18 mouse cellular contexts compared by ENCODE assay signal in the genomic region with DNA sequence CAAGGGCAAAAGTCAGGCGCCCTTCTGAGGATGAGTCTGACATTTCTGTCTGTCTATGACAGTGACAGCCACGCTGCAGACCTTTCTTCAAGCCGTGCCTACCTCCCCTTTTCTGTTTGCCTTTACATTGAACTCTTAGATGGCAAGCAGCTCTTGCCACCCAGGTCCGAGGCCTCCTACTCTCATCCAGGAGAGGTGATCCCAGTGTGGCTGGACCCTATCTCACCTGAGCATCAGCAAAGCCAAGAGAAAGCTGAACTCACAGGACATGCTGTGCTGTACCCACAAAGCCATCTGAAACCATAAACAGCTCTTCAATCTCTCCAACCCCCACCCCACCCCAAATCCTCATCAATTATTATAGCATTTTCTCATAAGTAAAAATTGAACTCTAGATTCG. TPM values are rescaled to one million over a fixed set of nuclear protein-coding genes. Genes with fewer than 3 reads are reported as not detected.
A peak's percentile ranks its signal among the peaks of the same experiment; 100 is the strongest.
DNase-seq lines count a peak whose midpoint lies in the region; ATAC-seq and TF ChIP-seq lines count a peak whose summit lies in the region.
"Had no signal": no experiment of that assay in that cellular context is flagged by ENCODE, and none has a peak within 500 bp of the region (broad histone marks: within the 10 kb centered on the region; RNA-seq: fewer than 3 reads in every experiment).

No protein-coding gene starts in this region.

- peaks cover 28% of the 10 kb centered on the region for H3K4me1 ChIP-seq in forebrain, postnatal 0 days (ENCODE audit: insufficient read depth)
- H3K4me1 ChIP-seq in hindbrain, postnatal 0 days (ENCODE audit: insufficient read depth, low read length): peaks cover 10% of the 10 kb centered on the region
- H3K4me1 ChIP-seq in neural tube, embryonic 13.5 days (replicated peaks): peaks cover 32% of the 10 kb centered on the region
- H3K4me1 ChIP-seq: heart, embryonic 12.5 days; liver, embryonic 13.5 days had no signal

- H3K4me2 ChIP-seq in forebrain, postnatal 0 days (ENCODE audit: low read depth): no peak overlapping the region
- H3K4me2 ChIP-seq in hindbrain, postnatal 0 days (ENCODE audit: low read depth, low read length): no peak overlapping the region
- no peak overlapping the region for H3K4me2 ChIP-seq in neural tube, embryonic 13.5 days
- H3K4me2 ChIP-seq: heart, embryonic 12.5 days; limb, embryonic 12.5 days; liver, embryonic 13.5 days had no signal

- no peaks in the 10 kb centered on the region; the same call in 1 of the 2 replicates for H3K36me3 ChIP-seq in forebrain, postnatal 0 days (ENCODE audit: insufficient read depth)
- H3K36me3 ChIP-seq in hindbrain, postnatal 0 days (ENCODE audit: insufficient read depth, low read length): no peaks in the 10 kb centered on the region
- H3K36me3 ChIP-seq in neural tube, embryonic 13.5 days: no peaks in the 10 kb centered on the region
- H3K36me3 ChIP-seq: heart, embryonic 12.5 days; limb, embryonic 12.5 days; liver, embryonic 13.5 days had no signal

- ATAC-seq in forebrain, postnatal 0 days: no peak
- no peak for ATAC-seq in hindbrain, postnatal 0 days
- ATAC-seq in neural tube, embryonic 13.5 days (ENCODE audit: low read depth): peak; percentile 60
- ATAC-seq: intestine, embryonic 16.5 days had no signal

- H3K27me3 ChIP-seq in forebrain, postnatal 0 days (ENCODE audit: insufficient read depth, low read length): no peaks in the 10 kb centered on the region
- no peaks in the 10 kb centered on the region for H3K27me3 ChIP-seq in hindbrain, postnatal 0 days (ENCODE audit: insufficient read depth, low read length)
- H3K27me3 ChIP-seq in neural tube, embryonic 13.5 days: no peaks in the 10 kb centered on the region
- H3K27me3 ChIP-seq: liver, embryonic 13.5 days had no signal

- no peak overlapping the region for H3K9ac ChIP-seq in forebrain, postnatal 0 days
- no peak overlapping the region for H3K9ac ChIP-seq in hindbrain, postnatal 0 days (replicated peaks; ENCODE audit: low read length)
- H3K9ac ChIP-seq in neural tube, embryonic 13.5 days: 0 out of 2 replicates have a peak overlapping the region, but pooled peaks have one; percentile 26
- H3K9ac ChIP-seq: heart, embryonic 12.5 days; limb, embryonic 12.5 days; liver, embryonic 13.5 days had no signal

- intact Hi-C loops in gastrocnemius, adult 2 months (cut with DNase I): no loop called here

- DNase-seq in layer of hippocampus, adult 2 months (ENCODE audit: low spot score in 2 of 2): no peak
- DNase-seq in layer of hippocampus, postnatal 10 days (ENCODE audit: low spot score in 2 of 2): no peak
- DNase-seq in forebrain, postnatal 0 days: peak; percentile 22
- DNase-seq in hindbrain, postnatal 0 days (ENCODE audit: low spot score): no peak
- DNase-seq in c-Kit-positive CD71-positive TER-119-positive erythroid progenitor cells, embryonic 14.5 days (ENCODE audit: low spot score): no peak
- no peak for DNase-seq in spleen, postnatal 36 days (ENCODE audit: low spot score in 2 of 2)
- DNase-seq in gastrocnemius, adult 2 months: no peak
- DNase-seq: adrenal gland, adult 2 months; cerebellum, adult 11 months; heart, postnatal 36 days; liver, embryonic 13.5 days; thymus, adult 18-20 months had no signal

- H3K4me3 ChIP-seq in layer of hippocampus, adult 2 months: no peak overlapping the region
- H3K4me3 ChIP-seq in forebrain, postnatal 0 days (ENCODE audit: low read depth, low read length): no peak overlapping the region
- no peak overlapping the region for H3K4me3 ChIP-seq in hindbrain, postnatal 0 days (ENCODE audit: low read length)
- no peak overlapping the region for H3K4me3 ChIP-seq in neural tube, embryonic 13.5 days
- H3K4me3 ChIP-seq in gastrocnemius, adult 2 months: no peak overlapping the region
- H3K4me3 ChIP-seq: heart, embryonic 12.5 days; limb, embryonic 12.5 days; liver, embryonic 13.5 days had no signal

- H3K9me3 ChIP-seq in forebrain, postnatal 0 days (ENCODE audit: low read length): no peaks in the 10 kb centered on the region
- H3K9me3 ChIP-seq in hindbrain, postnatal 0 days (ENCODE audit: low read length): no peaks in the 10 kb centered on the region
- no peaks in the 10 kb centered on the region for H3K9me3 ChIP-seq in neural tube, embryonic 13.5 days
- H3K9me3 ChIP-seq: heart, embryonic 12.5 days; limb, embryonic 12.5 days; liver, embryonic 13.5 days had no signal

- TF ChIP-seq CTCF in layer of hippocampus, adult 2 months (conservative IDR thresholded peaks at IDR 0.05): no peak
- no peak for TF ChIP-seq CTCF in forebrain, postnatal 0 days (IDR thresholded peaks at IDR 0.05; ENCODE audit: low read depth)
- no peak for TF ChIP-seq CTCF in hindbrain, postnatal 0 days (IDR thresholded peaks at IDR 0.05; ENCODE audit: low read depth)
- no peak for TF ChIP-seq CTCF in gastrocnemius, adult 2 months (IDR thresholded peaks at IDR 0.05)

- 53% methylated on average over 5 of the region's 5 CpGs for WGBS in forebrain, postnatal 0 days
- 54% methylated on average over 5 of the region's 5 CpGs for WGBS in hindbrain, postnatal 0 days
- WGBS in neural tube, embryonic 13.5 days: 60% methylated on average over 5 of the region's 5 CpGs

- peak overlapping the region; percentile 43; the same call in 1 of the 2 replicates for H3K27ac ChIP-seq in layer of hippocampus, adult 2 months
- H3K27ac ChIP-seq in forebrain, postnatal 0 days (ENCODE audit: low read depth, low read length): peak overlapping the region; percentile 79
- H3K27ac ChIP-seq in hindbrain, postnatal 0 days: peak overlapping the region; percentile 71; the same call in 1 of the 2 replicates
- H3K27ac ChIP-seq in neural tube, embryonic 13.5 days (replicated peaks): peak overlapping the region; percentile 86
- no peak overlapping the region for H3K27ac ChIP-seq in gastrocnemius, adult 2 months
- H3K27ac ChIP-seq: limb, embryonic 12.5 days; liver, embryonic 13.5 days had no signal

RNA-seq across cellular contexts. Expression of a gene that starts 16.7 kb away (rescaled TPM):
- 10 to 100 TPM; 45.8 to 48.8 TPM for total RNA-seq in layer of hippocampus, adult 2 months (2021)
- 10 to 100 TPM; 47.8 to 49.8 TPM for total RNA-seq in layer of hippocampus, postnatal 10 days (2021)
- 12.2 and 17.1 TPM in 2 replicates for total RNA-seq in forebrain, postnatal 0 days (2014; rRNA removed)
- 18.0 and 39.3 TPM in 2 replicates for polyA plus RNA-seq in forebrain, postnatal 0 days (2015; fragmentation: Nextera tagmentation; extraction: Ambion mirVana)
- 28.5 and 34.4 TPM in 2 replicates for total RNA-seq in hindbrain, postnatal 0 days (2014; rRNA removed)
- polyA plus RNA-seq in hindbrain, postnatal 0 days (2015; fragmentation: Nextera tagmentation; extraction: Ambion mirVana): 48.9 and 53.3 TPM in 2 replicates
- polyA plus RNA-seq in neural tube, embryonic 13.5 days (2015; fragmentation: Nextera tagmentation; extraction: Ambion mirVana): 23.9 and 29.2 TPM in 2 replicates
- under 1 TPM in 1 of 2 experiments, not detected in 1; 0.08 TPM for total RNA-seq in gastrocnemius, adult 2 months (2021)
- total RNA-seq: heart, postnatal 36 days; megakaryocyte progenitor cell, adult 5-6 weeks had no signal
- polyA plus RNA-seq: limb, embryonic 12.5 days; liver, embryonic 13.5 days; lung, embryonic 16.5 days had no signal

RNA-seq across cellular contexts. Expression of a gene that starts 43.8 kb away (rescaled TPM):
- 10 to 100 TPM; 80.3 to 87.0 TPM for total RNA-seq in layer of hippocampus, adult 2 months (2021)
- total RNA-seq in layer of hippocampus, postnatal 10 days (2021): 10 to 100 TPM; 49.1 to 56.1 TPM
- 28.9 and 48.4 TPM in 2 replicates for total RNA-seq in forebrain, postnatal 0 days (2014; rRNA removed)
- 7.1 and 10.0 TPM in 2 replicates for polyA plus RNA-seq in forebrain, postnatal 0 days (2015; fragmentation: Nextera tagmentation; extraction: Ambion mirVana)
- 53.6 and 63.1 TPM in 2 replicates for total RNA-seq in hindbrain, postnatal 0 days (2014; rRNA removed)
- 12.7 and 12.8 TPM in 2 replicates for polyA plus RNA-seq in hindbrain, postnatal 0 days (2015; fragmentation: Nextera tagmentation; extraction: Ambion mirVana)
- 5.8 and 6.0 TPM in 2 replicates for polyA plus RNA-seq in neural tube, embryonic 13.5 days (2015; fragmentation: Nextera tagmentation; extraction: Ambion mirVana)
- total RNA-seq in gastrocnemius, adult 2 months (2021): not detected
- total RNA-seq: heart, postnatal 36 days; megakaryocyte progenitor cell, adult 5-6 weeks had no signal

Comparison
In these comparisons a context has a peak if more than half of its experiments do, and no peak if none do; other contexts are left out.
1. RNA of a gene that starts 16.7 kb away (total RNA-seq): 47.8 to 49.8 TPM in layer of hippocampus, postnatal 10 days, 45.8 to 48.8 TPM in layer of hippocampus, adult 2 months, 28.5 to 34.4 TPM in hindbrain, postnatal 0 days and 12.2 to 17.1 TPM in forebrain, postnatal 0 days; 0.08 TPM in gastrocnemius, adult 2 months; every median in the first group is over 10 times any median in the second.
2. RNA of a gene that starts 43.8 kb away (total RNA-seq): 80.3 to 87.0 TPM in layer of hippocampus, adult 2 months, 49.1 to 56.1 TPM in layer of hippocampus, postnatal 10 days, 53.6 to 63.1 TPM in hindbrain, postnatal 0 days and 28.9 to 48.4 TPM in forebrain, postnatal 0 days; not detected in gastrocnemius, adult 2 months; every median in the first group is over 10 times any median in the second.